Mouse (Mus musculus) embryonic fibroblast, embryonic 13.5 days (primary cell): ENCODE results near the gene Rab33a. TPM values are rescaled to one million over a fixed set of nuclear protein-coding genes. Genes with fewer than 3 reads are reported as not detected.

Experiments
- H3K27ac ChIP-seq: 2 replicates; pipeline ENCODE4 v1.5.1; 2012; ENCODE audit warnings: low read length, control low read depth, inconsistent platforms; ENCODE audit not compliant: insufficient read depth
- H3K4me1 ChIP-seq: 2 replicates; pipeline ENCODE4 v1.6.1; 2011; ENCODE audit warnings: low read length; ENCODE audit not compliant: control insufficient read depth, insufficient read depth
- H3K4me3 ChIP-seq: 2 replicates; pipeline ENCODE4 v1.5.1; 2011; ENCODE audit warnings: mild to moderate bottlenecking, control low read depth, low read length; ENCODE audit not compliant: insufficient read depth
- CTCF ChIP-seq: IDR thresholded peaks from 2 replicates; pipeline ENCODE4 v1.5.1; 2011; ENCODE audit warnings: mild to moderate bottlenecking, control low read depth, low read length, moderate library complexity, borderline replicate concordance; ENCODE audit not compliant: insufficient read depth
- POLR2A ChIP-seq: IDR thresholded peaks from 2 replicates; pipeline ENCODE4 v1.6.1; 2011; ENCODE audit warnings: low read depth, mild to moderate bottlenecking, control low read depth, low read length, moderate library complexity
- polyA plus RNA-seq: library from polyadenylated mRNA; stranded (reverse); fragments of >200 nt; gene quantifications from 2 replicates; pipeline ENCODE4 v1.2.4, GENCODE M21; 2011; ENCODE audit warnings: low read depth; ENCODE audit not compliant: missing spikeins, insufficient read length

The Rab33a gene
- 1.1 TPM in 1 of 2 replicates, not detected in the other for polyA plus RNA-seq

GRCm38 (mm10) chrX:48518808-48519548, at the start of gene Rab33a:
TSS of gene Rab33a (plus strand) at chrX:48519285.
- no peak for TF ChIP-seq POLR2A
- TF ChIP-seq CTCF = no peak
- H3K4me3 ChIP-seq = no peak within 1 kb of the TSS; the same call in 1 of the 2 replicates
- no peak within 1 kb of the TSS for H3K27ac ChIP-seq
- no peaks in the 10 kb centered on the region for H3K4me1 ChIP-seq

GRCm38 (mm10) chrX:48481095-48481494, 38.0 kb upstream of the Rab33a start:
- Histone ChIP-seq H3K27ac (no peak overlapping the region), H3K4me1 (no peaks in the 10 kb centered on the region), H3K4me3 (no peak overlapping the region)
- no peak for TF ChIP-seq CTCF
- TF ChIP-seq POLR2A = no peak

GRCm38 (mm10) chrX:48481687-48482086, 37.4 kb upstream of the Rab33a start:
- Histone ChIP-seq H3K4me1 (no peaks in the 10 kb centered on the region), H3K27ac (no peak overlapping the region), H3K4me3 (no peak overlapping the region)
- no peak for TF ChIP-seq POLR2A
- no peak for TF ChIP-seq CTCF

- no peak for TF ChIP-seq CTCF
- no peak for TF ChIP-seq POLR2A
- Histone ChIP-seq H3K4me3 (no peak overlapping the region), H3K4me1 (no peaks in the 10 kb centered on the region), H3K27ac (no peak overlapping the region)
Measured at GRCm38 (mm10) chrX:48493763-48494162, 25.3 kb upstream of the Rab33a start.

GRCm38 (mm10) chrX:48513166-48513807, 5.8 kb upstream of the Rab33a start, which contains the start of gene Aifm1:
TSS of gene Aifm1 (minus strand) at chrX:48513563.
- TF ChIP-seq CTCF (no peak), POLR2A (peak; percentile 78)
- H3K4me3 ChIP-seq = peak within 1 kb of the TSS; percentile 60
- H3K27ac ChIP-seq = peak within 1 kb of the TSS; percentile 50
- no peaks in the 10 kb centered on the region; the same call in 1 of the 2 replicates for H3K4me1 ChIP-seq

GRCm38 (mm10) chrX:48513824-48514223, 5.3 kb upstream of the Rab33a start:
- peak overlapping the region; percentile 56 for H3K4me3 ChIP-seq
- TF ChIP-seq CTCF (no peak), POLR2A (no peak)
- H3K27ac ChIP-seq = peak overlapping the region; percentile 50
- no peaks in the 10 kb centered on the region; the same call in 1 of the 2 replicates for H3K4me1 ChIP-seq

- TF ChIP-seq CTCF (no peak), POLR2A (no peak)
- Histone ChIP-seq H3K4me3 (no peak overlapping the region), H3K27ac (no peak overlapping the region), H3K4me1 (no peaks in the 10 kb centered on the region)
Measured at GRCm38 (mm10) chrX:48518211-48518807, 776 bp upstream of the Rab33a start.

- TF ChIP-seq CTCF (no peak), POLR2A (no peak)
- no peak overlapping the region for H3K27ac ChIP-seq
- H3K4me1 ChIP-seq = no peaks in the 10 kb centered on the region
- H3K4me3 ChIP-seq = no peak overlapping the region; the same call in 1 of the 2 replicates
Measured at GRCm38 (mm10) chrX:48519549-48520085, 532 bp downstream of the Rab33a start.

GRCm38 (mm10) chrX:48521651-48522050, 2.6 kb downstream of the Rab33a start:
- Histone ChIP-seq H3K4me3 (no peak overlapping the region), H3K27ac (no peak overlapping the region), H3K4me1 (peaks cover 3% of the 10 kb centered on the region)
- TF ChIP-seq POLR2A (no peak), CTCF (no peak)

- peaks cover 3% of the 10 kb centered on the region for H3K4me1 ChIP-seq
- H3K4me3 ChIP-seq = no peak overlapping the region
- no peak overlapping the region for H3K27ac ChIP-seq
- TF ChIP-seq CTCF (no peak), POLR2A (no peak)
Measured at GRCm38 (mm10) chrX:48523512-48523911, 4.4 kb downstream of the Rab33a start.
